Mouse (Mus musculus) hematopoietic stem cell, adult 5-6 weeks (primary cell): ENCODE measurements around the gene Abi1. TPM values are rescaled to one million over a fixed set of nuclear protein-coding genes. Genes with fewer than 3 reads are reported as not detected.
A peak's percentile ranks its signal among the peaks of the same experiment; 100 is the strongest.
"Not testable (repeated sequence)": the region's sequence is repeated elsewhere in the genome, so short reads cannot be mapped to it uniquely, and the experiment has no call there.

ENCODE experiments used
- ATAC-seq, 2 experiments: fragments of 125-278 bp in 1 of 2; replicated peaks in 1 of 2; 2 replicates each; pipeline ENCODE4 v1.8.0; 2016 to 2017; ENCODE audit warnings: inconsistent platforms in 2 of 2, mild to moderate bottlenecking in 2 of 2, moderate number of reproducible peaks in 2 of 2, low read depth in 1 of 2, moderate TSS enrichment in 1 of 2; ENCODE audit not compliant: low FRiP score in 2 of 2, poor library complexity in 2 of 2, severe bottlenecking in 2 of 2, insufficient read depth in 1 of 2, low TSS enrichment in 1 of 2
- total RNA-seq: library from RNA; stranded (forward); fragments of 172-1452, 232-1000 nt; gene quantifications from 2 replicates; pipeline ENCODE4 v1.2.3, GENCODE M21; 2017

Abi1 gene
- total RNA-seq, 1 experiment from 2014 or later = 123 TPM

DNA sequence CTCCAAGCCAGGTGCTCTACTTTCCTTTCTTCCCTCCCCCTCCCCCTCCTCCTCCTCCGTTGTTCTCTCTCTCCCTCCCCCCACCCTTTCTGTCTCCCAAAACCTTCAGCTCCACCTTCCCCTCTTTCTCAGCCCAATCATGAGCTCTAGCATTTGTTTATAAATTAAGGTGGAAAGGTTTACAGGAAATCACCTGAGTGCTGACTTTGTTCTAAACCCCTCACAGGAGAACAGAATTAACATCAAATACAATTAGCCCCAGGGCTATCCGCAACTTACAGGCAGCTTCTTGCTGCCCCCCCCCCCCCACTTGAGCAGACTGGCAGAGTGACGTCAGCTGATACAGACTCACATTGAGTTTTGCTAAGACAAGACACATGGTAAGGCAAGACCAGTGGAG, 37.4 kb downstream of the Abi1 start:
- ATAC-seq = no peak

- no peak for ATAC-seq
Observed at GRCm38 (mm10) chr2:22999620-23000019, 40.4 kb downstream of the Abi1 start.

- ATAC-seq = peak in 1 of 2 experiments; percentile 32; a peak in 1 of 4 replicates
Observed at GRCm38 (mm10) chr2:22998804-22999203, 41.2 kb downstream of the Abi1 start.

DNA sequence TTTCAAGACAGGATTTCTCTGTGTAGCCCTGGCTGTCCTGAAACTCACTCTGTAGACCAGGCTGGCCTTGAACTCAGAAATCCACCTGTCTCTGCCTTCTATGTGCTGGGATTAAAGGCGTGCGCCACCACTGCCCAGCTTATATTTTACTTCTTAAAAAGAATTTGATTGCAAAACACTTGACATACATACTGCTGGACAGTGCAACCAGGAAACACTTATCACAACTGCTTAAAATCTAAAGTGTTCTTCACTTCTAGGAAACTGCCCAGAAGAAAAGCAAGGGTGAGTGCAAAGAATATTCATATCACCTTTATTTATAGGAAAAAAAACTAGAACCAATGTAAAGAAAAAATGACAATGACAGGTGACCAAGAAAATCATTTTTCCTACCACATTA, 42.0 kb downstream of the Abi1 start:
- ATAC-seq = no peak

DNA sequence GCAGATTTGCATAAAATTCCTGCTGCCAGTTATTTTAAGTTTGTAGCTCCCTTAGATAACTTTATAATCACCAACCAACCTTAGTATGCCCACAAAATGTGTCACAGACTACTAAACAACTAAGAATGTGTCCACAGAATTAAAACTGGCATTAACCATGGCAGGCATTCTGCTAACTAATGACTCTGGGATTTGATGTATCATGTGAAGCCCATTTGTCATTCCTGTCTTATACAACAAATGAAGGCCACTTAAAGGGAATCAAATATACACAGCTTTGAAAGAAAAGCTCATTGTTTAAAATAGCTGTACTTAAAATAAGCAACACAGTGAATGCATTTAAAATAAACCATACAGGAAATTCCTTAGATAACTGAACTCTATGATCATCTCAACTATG, 44.0 kb downstream of the Abi1 start:
- no peak for ATAC-seq

- no peak for ATAC-seq
Observed at GRCm38 (mm10) chr2:22985973-22986657, 53.9 kb downstream of the Abi1 start.

- ATAC-seq = no peak
Observed at GRCm38 (mm10) chr2:22977387-22977973, 62.6 kb downstream of the Abi1 start.

DNA sequence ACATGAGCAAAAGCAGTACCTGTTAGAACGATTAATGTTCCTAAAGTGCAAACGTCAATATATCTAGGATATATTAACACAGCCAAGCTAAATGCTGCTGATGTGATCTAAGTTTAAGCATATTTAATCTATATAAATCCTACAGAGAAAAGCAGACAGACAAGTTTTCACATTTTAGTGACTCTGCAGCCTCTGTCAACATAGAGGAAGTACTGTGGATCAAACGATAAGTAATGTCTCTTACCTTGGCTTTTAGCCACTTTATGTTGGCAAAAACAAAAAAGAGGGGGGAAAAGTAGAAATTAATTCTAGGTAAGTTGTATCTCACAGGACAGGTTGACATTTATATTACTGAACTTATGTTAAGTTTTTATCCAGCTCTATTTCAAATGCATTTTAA, 77.1 kb downstream of the Abi1 start:
- ATAC-seq = no peak; a peak in 1 of 4 replicates

DNA sequence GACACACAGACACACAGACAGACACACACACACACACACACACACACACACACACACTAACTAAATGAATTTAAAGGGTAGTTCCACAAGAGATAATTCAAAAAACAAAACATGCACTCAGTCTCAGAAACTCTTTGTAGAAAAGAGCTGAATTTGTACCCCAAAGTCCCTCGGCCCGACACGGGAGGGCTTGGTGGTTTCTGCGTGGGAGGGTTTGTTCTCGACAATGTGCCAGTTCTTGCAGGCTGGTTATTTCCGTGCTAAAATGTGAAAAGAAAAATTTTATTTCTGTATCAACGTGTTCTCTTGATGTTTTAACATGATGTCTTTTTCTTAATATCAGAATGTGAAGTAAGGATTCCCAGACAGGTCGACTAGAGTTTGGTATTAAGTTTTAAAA, 77.8 kb downstream of the Abi1 start:
- ATAC-seq = no peak

DNA sequence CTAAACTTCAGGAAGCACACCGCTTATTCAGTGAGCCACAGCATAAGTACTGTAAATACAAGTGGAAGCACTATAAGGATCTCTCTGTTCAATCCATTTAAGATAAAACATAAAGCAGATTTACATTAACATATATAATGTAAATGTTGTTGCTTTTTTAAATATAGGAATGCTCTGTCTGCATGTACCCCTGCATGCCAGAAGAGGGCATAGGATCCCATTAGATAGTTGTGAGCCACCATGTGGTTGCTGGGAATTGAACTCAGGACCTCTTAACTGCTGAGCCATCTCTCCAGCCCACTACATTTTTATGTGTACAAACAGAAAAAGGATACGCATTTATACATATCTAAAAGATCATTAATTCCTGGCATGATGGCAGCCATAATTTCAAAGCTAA, 78.4 kb downstream of the Abi1 start:
- no peak for ATAC-seq

- no peak for ATAC-seq
Observed at GRCm38 (mm10) chr2:22957415-22957814, 82.6 kb downstream of the Abi1 start.

GRCm38 (mm10) chr2:22955914-22956313, 84.1 kb downstream of the Abi1 start:
- ATAC-seq = no peak

DNA sequence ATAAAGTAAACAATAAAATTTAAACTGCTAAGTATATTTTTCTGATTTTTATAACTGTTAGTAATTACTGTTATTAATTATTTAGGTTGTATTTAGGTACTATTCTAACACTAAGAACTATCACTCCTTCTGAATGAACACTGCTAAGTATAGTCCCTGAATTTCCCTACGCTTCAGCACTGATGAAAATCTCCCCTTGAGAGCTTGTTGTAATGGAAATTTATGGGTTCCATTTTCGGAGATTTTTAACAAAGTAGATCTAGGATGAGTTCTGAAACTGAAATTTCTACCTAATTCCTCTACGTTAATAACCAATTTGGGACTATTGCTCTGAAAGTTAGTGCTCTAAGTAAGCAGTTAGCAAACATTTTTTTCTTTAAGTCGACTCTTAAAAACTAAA, 85.8 kb downstream of the Abi1 start:
- ATAC-seq = no peak

DNA sequence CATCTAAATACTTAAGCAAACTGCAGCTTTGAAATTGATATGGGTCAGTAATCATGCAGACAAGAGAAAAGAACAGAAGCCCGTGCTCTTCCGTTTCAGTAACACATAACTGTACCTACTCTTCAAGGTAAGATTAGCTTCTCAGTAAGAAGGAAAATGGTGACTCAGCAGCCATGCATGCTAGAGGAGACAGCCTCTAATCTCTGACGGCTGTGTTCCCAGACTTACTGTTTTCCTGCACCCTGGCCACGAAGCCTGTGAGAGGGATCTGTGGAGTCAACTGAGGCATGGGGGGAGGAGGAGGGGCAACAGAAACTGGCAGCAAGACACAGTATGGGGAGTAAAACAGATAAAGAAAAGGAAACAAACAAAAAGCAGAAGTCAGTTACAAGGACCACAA, 90.1 kb downstream of the Abi1 start:
- ATAC-seq = no peak

DNA sequence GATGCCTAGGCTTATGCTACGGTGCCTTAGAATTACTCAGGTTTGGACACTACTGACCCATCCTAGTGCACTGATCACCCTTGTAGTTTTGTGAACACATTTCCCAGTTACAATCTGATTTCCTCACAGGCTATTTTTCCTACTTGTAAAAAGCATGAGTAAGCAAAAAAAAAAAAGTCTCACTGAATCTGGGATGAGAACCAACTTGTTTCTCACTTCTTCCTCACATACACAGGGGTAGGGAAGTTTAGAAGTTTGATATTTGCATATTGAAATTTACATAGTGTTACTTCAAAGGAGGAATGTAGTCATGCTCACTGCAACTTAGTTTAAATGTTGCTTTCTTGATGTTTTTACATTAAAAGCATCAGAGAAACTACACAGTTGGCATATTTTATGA, 106.5 kb downstream of the Abi1 start:
- no peak for ATAC-seq

DNA sequence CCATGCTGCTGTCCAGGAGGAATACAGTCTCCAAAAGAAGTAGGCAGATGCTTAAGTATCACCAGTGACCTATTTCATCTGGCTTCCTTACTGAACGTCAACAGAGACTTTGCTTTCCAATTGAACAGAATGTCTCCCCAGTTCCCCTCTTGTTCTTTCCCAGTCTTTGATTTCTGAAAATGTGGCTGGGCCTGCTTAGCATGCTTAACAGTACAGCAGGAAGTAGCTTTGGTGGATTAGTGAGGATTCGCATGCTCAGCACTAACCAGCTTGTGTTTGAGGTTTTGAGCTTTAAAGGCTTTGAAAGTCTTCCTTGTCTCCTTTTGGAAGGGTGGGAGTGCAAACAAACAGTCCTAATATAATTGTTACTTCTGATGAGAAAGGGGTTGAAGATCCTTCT, 111.8 kb downstream of the Abi1 start:
- ATAC-seq = no peak

- ATAC-seq = not testable (repeated sequence)
Observed at GRCm38 (mm10) chr2:22925911-22926310, 114.1 kb downstream of the Abi1 start.

DNA sequence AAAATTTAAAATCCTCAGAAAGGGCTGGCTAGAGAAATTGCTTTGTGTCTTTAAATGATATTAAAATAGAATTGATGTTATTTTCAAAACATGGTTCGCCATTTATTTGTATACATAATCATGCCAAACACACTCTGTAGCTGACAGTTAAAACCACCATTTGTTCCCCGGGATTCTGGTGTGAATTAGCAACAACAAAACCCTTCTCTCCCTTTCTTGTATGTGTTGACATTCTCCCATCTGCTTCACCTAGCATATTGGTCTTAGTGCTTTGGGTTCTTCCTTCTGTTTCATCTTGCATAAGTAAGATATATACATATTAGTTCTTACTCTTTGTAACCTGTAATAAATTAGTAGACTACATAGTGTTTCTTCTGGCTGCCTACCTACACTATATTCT, 121.4 kb downstream of the Abi1 start:
- no peak for ATAC-seq

- ATAC-seq = no peak
Observed at GRCm38 (mm10) chr2:22914421-22914820, 125.6 kb downstream of the Abi1 start.
